Mouse (Mus musculus): ENCODE measurements around the gene Eif4e2. TPM values are rescaled to one million over a fixed set of nuclear protein-coding genes. Genes with fewer than 3 reads are reported as not detected.

Eif4e2 gene
- polyA plus RNA-seq, 1 experiment from 2014 or later, result 141 TPM

DNA sequence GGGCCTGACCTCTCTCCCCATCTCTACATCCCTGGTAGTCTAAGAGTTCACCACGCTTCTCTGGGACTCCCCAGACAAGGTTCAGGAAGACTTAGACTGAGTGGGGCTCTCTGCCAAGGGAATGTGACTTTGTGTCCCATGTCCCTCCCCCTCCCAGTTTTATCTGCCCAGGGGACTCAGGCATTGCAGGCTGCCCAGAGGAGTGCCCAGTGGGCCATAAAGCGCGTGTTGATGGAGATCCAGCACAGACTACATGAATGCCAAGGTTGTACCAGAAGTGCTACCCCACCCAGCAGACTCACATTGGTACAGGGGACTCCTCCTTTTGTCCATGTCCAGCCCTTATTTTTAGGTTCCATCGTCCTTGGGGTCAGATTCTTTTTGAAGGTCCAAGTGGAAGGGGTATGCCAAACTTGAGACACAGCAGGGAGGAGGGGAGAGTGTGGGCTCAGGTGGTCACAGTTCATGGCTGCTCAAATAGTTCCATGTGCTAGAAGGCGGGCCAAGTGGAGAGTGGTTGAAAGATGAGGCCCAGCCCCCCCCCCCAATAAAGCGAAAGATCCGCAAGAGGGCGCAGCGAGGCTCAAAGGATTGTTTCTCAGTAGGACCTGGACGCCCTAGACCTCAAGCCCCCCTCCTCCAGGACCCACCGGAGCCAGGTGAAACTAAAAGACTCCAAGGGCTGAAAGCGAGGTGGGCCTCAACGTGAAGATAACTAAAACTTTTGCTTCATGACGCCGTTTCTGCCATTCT, 29.5 kb upstream of the Eif4e2 start:
- Histone ChIP-seq H3K4me1 (replicated peaks) (peaks cover 6% of the 10 kb centered on the region; the same call in 1 of the 2 replicates), H3K36me3 (no peaks in the 10 kb centered on the region), H3K9ac (no peak overlapping the region), H3K27me3 (replicated peaks) (peaks cover 85% of the 10 kb centered on the region), H3K27ac (ENCODE audit: poor library complexity, severe bottlenecking) (no peak overlapping the region), H3K9me3 (replicated peaks) (no peaks in the 10 kb centered on the region), H3K4me2 (peak overlapping the region; percentile 39), H3K4me3 (no peak overlapping the region)
- ATAC-seq (ENCODE audit: insufficient number of reproducible peaks, low FRiP score), result no peak
- 27% methylated on average over 15 of the region's 15 CpGs for WGBS

- ATAC-seq (ENCODE audit: insufficient number of reproducible peaks, low FRiP score), result 0 out of 2 replicates have a peak, but pooled peaks have one; percentile 10
- Histone ChIP-seq H3K27ac (ENCODE audit: poor library complexity, severe bottlenecking) (no peak overlapping the region), H3K4me1 (replicated peaks) (peaks cover 6% of the 10 kb centered on the region; the same call in 1 of the 2 replicates), H3K36me3 (no peaks in the 10 kb centered on the region), H3K9ac (no peak overlapping the region), H3K27me3 (replicated peaks) (peaks cover 91% of the 10 kb centered on the region), H3K4me3 (no peak overlapping the region), H3K4me2 (peak overlapping the region; percentile 39), H3K9me3 (replicated peaks) (no peaks in the 10 kb centered on the region)
- 9% methylated on average over 20 of the region's 20 CpGs for WGBS
Observed at GRCm38 (mm10) chr1:87184751-87185139, 29.0 kb upstream of the Eif4e2 start.

DNA sequence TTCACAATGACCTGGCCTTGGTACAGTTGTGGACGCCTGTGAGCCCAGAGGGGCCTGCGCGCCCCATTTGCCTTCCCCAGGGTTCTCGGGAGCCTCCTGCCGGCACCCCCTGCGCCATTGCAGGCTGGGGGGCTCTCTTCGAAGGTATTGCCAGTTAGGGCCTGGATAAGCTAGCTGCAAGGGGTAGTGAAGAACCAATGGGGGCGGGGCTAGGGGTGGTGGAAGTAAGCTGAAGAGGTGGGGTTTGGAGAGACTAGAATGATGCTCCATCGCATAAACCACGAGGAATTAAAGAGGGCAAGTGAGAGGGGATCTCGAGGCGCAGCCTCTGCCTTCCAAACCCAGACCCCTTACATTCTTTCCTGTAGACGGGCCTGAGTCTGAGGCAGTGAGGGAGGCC, 28.2 kb upstream of the Eif4e2 start:
- H3K36me3 ChIP-seq, result no peaks in the 10 kb centered on the region
- H3K9ac ChIP-seq, result no peak overlapping the region
- H3K4me3 ChIP-seq, result 0 out of 2 replicates have a peak overlapping the region, but pooled peaks have one; percentile 50
- H3K27me3 ChIP-seq (replicated peaks), result peaks cover 91% of the 10 kb centered on the region
- H3K27ac ChIP-seq (ENCODE audit: poor library complexity, severe bottlenecking), result no peak overlapping the region
- H3K4me2 ChIP-seq, result no peak overlapping the region
- 16% methylated on average over 13 of the region's 13 CpGs for WGBS
- no peaks in the 10 kb centered on the region for H3K9me3 ChIP-seq (replicated peaks)
- H3K4me1 ChIP-seq (replicated peaks), result peaks cover 6% of the 10 kb centered on the region; the same call in 1 of the 2 replicates
- no peak for ATAC-seq (ENCODE audit: insufficient number of reproducible peaks, low FRiP score)

- H3K36me3 ChIP-seq, result no peaks in the 10 kb centered on the region
- H3K27me3 ChIP-seq (replicated peaks), result peaks cover 92% of the 10 kb centered on the region
- no peak overlapping the region for H3K27ac ChIP-seq (ENCODE audit: poor library complexity, severe bottlenecking)
- H3K4me1 ChIP-seq (replicated peaks), result peaks cover 6% of the 10 kb centered on the region; the same call in 1 of the 2 replicates
- 2% methylated on average over 53 of the region's 54 CpGs for WGBS
- no peaks in the 10 kb centered on the region for H3K9me3 ChIP-seq (replicated peaks)
- peak overlapping the region; percentile 50 for H3K4me3 ChIP-seq
- peak overlapping the region; percentile 78 for H3K4me2 ChIP-seq
- peak overlapping the region; percentile 57 for H3K9ac ChIP-seq
- no peak for ATAC-seq (ENCODE audit: insufficient number of reproducible peaks, low FRiP score)
Observed at GRCm38 (mm10) chr1:87186261-87187036, 27.3 kb upstream of the Eif4e2 start.

DNA sequence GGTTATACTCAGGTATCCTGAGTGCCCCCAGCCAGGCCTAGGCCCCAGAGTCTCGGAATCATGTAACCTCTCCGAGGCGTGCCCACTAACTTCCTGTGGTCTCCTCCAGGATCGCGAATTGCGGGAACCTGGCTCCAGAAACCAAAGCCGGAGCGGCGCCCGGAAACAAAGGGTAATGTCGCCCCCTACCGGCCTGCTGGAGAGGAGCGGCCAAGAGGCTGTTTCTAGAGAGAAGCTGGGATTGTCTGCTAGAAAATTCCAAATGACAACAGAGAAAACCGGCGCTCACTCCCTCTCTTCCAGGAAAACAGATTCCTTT, 26.7 kb upstream of the Eif4e2 start:
- peaks cover 88% of the 10 kb centered on the region for H3K27me3 ChIP-seq (replicated peaks)
- H3K4me3 ChIP-seq, result peak overlapping the region; percentile 50
- peaks cover 6% of the 10 kb centered on the region; the same call in 1 of the 2 replicates for H3K4me1 ChIP-seq (replicated peaks)
- under 1% methylated on average over 15 of the region's 15 CpGs for WGBS
- no peaks in the 10 kb centered on the region for H3K36me3 ChIP-seq
- no peak overlapping the region for H3K27ac ChIP-seq (ENCODE audit: poor library complexity, severe bottlenecking)
- H3K9ac ChIP-seq, result peak overlapping the region; percentile 57
- H3K9me3 ChIP-seq (replicated peaks), result no peaks in the 10 kb centered on the region
- ATAC-seq (ENCODE audit: insufficient number of reproducible peaks, low FRiP score), result no peak
- H3K4me2 ChIP-seq, result peak overlapping the region; percentile 78

DNA sequence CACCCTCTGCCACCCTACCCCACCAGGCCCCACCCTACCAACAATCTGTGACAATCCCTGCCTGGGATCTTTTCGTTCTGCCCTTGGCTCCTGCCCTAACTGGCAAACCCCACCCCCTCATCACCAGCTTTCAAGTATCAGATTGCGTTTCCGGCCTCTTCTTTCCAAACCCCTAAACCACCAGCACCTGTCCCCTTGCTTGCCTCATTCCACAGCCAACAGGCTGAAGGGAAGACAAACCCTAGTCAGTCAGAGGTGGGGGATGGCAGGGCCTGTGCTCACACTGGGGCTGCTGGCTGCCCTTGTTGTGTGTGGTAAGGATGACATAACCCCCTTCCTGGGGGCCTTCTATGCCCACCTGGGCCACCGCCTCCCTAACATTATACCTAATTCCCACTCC, 23.3 kb upstream of the Eif4e2 start, which contains the start of gene Chrnd:
Gene Chrnd, plus strand, starts transcription at position 179 of the 400 bp plus-strand sequence.
- WGBS, result 34% methylated on average over 4 of the region's 4 CpGs
- Histone ChIP-seq H3K36me3 (no peaks in the 10 kb centered on the region), H3K9me3 (replicated peaks) (no peaks in the 10 kb centered on the region), H3K4me1 (replicated peaks) (peaks cover 6% of the 10 kb centered on the region; the same call in 1 of the 2 replicates), H3K27me3 (replicated peaks) (peaks cover 66% of the 10 kb centered on the region), H3K27ac (ENCODE audit: poor library complexity, severe bottlenecking) (no peak within 1 kb of the TSS), H3K9ac (no peak within 1 kb of the TSS), H3K4me3 (no peak within 1 kb of the TSS), H3K4me2 (no peak within 1 kb of the TSS)
- ATAC-seq (ENCODE audit: insufficient number of reproducible peaks, low FRiP score), result no peak

DNA sequence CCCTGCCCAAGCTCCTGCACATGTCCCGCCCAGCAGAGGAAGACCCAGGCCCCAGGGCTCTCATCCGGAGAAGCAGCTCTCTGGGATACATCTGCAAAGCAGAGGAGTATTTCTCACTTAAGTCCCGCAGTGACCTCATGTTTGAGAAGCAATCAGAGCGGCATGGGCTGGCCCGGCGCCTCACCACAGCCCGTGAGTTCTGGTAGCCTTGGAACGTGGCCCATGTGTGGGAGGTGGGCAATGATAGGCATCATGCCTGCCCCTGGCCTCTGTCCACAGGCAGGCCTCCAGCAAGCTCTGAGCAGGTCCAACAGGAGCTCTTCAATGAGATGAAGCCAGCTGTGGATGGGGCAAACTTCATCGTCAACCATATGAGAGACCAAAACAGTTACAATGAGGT, 16.4 kb upstream of the Eif4e2 start:
- no peak overlapping the region for H3K9ac ChIP-seq
- no peaks in the 10 kb centered on the region for H3K36me3 ChIP-seq
- WGBS, result 67% methylated on average over 9 of the region's 9 CpGs
- no peak overlapping the region for H3K4me2 ChIP-seq
- H3K9me3 ChIP-seq (replicated peaks), result no peaks in the 10 kb centered on the region
- H3K4me3 ChIP-seq, result no peak overlapping the region
- no peak overlapping the region for H3K27ac ChIP-seq (ENCODE audit: poor library complexity, severe bottlenecking)
- H3K4me1 ChIP-seq (replicated peaks), result peaks cover 9% of the 10 kb centered on the region
- no peak for ATAC-seq (ENCODE audit: insufficient number of reproducible peaks, low FRiP score)
- peaks cover 10% of the 10 kb centered on the region for H3K27me3 ChIP-seq (replicated peaks)

GRCm38 (mm10) chr1:87198119-87199065, 15.3 kb upstream of the Eif4e2 start:
- H3K27me3 ChIP-seq (replicated peaks), result no peaks in the 10 kb centered on the region
- no peak for ATAC-seq (ENCODE audit: insufficient number of reproducible peaks, low FRiP score)
- no peak overlapping the region for H3K4me2 ChIP-seq
- H3K9me3 ChIP-seq (replicated peaks), result no peaks in the 10 kb centered on the region
- 59% methylated on average over 12 of the region's 12 CpGs for WGBS
- H3K27ac ChIP-seq (ENCODE audit: poor library complexity, severe bottlenecking), result no peak overlapping the region
- peaks cover 9% of the 10 kb centered on the region for H3K4me1 ChIP-seq (replicated peaks)
- H3K4me3 ChIP-seq, result no peak overlapping the region
- no peak overlapping the region for H3K9ac ChIP-seq
- no peaks in the 10 kb centered on the region for H3K36me3 ChIP-seq

DNA sequence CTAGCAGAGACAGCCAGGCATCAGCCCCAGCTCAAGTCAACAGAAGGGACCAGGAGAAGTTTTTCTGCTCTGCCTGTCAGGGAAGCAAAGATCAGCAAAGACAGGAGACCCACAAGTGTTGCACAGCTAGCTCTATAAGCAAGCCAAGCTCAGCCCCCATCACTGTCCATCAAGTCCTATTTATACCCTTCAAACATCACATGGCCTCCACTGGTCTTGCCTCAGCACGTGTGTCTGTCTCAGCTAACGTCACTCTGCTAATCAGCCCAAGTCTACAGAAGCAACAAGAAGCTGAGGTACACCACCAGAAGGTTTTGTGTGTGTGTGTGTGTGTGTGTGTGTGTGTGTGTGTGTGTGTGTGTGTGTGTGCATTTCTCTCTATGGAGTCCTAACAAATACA, 12.9 kb upstream of the Eif4e2 start:
- ATAC-seq (ENCODE audit: insufficient number of reproducible peaks, low FRiP score), result no peak
- H3K27me3 ChIP-seq (replicated peaks), result peaks cover 7% of the 10 kb centered on the region
- H3K4me2 ChIP-seq, result no peak overlapping the region
- peaks cover 13% of the 10 kb centered on the region for H3K4me1 ChIP-seq (replicated peaks)
- WGBS, result 23% methylated on average over 2 of the region's 2 CpGs
- H3K36me3 ChIP-seq, result no peaks in the 10 kb centered on the region
- H3K27ac ChIP-seq (ENCODE audit: poor library complexity, severe bottlenecking), result no peak overlapping the region
- no peaks in the 10 kb centered on the region for H3K9me3 ChIP-seq (replicated peaks)
- no peak overlapping the region for H3K4me3 ChIP-seq
- no peak overlapping the region for H3K9ac ChIP-seq

DNA sequence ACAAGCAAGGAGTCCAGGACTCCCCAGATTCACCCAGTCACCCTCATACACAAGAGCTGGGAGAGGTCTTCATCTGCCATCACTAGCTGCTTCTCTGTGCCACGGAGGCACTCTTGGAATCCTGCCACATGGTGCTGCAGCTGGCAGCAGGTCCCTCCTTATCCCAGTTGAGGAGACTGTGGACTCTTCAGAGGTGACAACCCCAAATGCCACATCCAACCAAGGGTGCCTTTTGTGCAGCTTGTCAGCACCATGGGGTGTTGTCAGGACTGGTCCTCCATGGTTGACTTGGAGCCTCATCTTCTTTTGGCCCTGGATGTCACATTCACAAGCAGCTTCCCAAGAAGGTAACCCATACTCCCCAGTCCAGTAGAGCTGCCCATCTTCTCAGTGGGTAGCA, 11.9 kb upstream of the Eif4e2 start:
- Histone ChIP-seq H3K9ac (no peak overlapping the region), H3K4me1 (replicated peaks) (peaks cover 17% of the 10 kb centered on the region)

More for the DNA sequence above, 11.9 kb upstream of the Eif4e2 start:
- no peaks in the 10 kb centered on the region for H3K36me3 ChIP-seq
- no peak for ATAC-seq (ENCODE audit: insufficient number of reproducible peaks, low FRiP score)
- no peak overlapping the region for H3K27ac ChIP-seq (ENCODE audit: poor library complexity, severe bottlenecking)
- H3K27me3 ChIP-seq (replicated peaks), result peaks cover 18% of the 10 kb centered on the region
- H3K4me2 ChIP-seq, result no peak overlapping the region
- no peak overlapping the region for H3K4me3 ChIP-seq
- WGBS, result 48% methylated on average over 1 of the region's 1 CpGs
- H3K9me3 ChIP-seq (replicated peaks), result no peaks in the 10 kb centered on the region

Data from heart, embryonic 12.5 days (tissue).